Comparison of ENCODE assay signal across 19 mouse cellular contexts in the genomic region with DNA sequence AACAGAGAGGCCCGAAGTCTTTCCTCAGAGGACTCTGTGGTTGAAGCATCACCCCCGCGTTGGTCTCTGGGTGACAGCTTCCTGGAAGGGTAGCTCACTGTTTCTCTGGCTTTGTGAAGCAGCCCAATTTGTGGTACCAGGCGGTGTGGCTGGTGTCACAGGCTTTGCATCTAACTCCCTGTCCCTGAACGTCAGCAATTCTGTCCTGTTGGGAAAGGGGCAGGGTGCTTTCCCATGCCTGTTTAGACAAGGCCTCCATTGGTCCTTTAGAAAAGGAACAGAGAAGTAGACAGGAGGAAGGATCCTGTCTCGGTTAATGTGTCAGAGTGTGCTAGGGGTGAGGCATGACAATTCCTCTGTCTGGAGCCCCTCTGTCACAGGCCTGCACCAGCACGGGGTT. TPM values are rescaled to one million over a fixed set of nuclear protein-coding genes. Genes with fewer than 3 reads are reported as not detected.
DNase-seq lines count a peak whose midpoint lies in the region; ATAC-seq lines count a peak whose summit lies in the region.
"Had no signal": no experiment of that assay in that cellular context is flagged by ENCODE, and none has a peak within 500 bp of the region (broad histone marks: within the 10 kb centered on the region; RNA-seq: fewer than 3 reads in every experiment).

No protein-coding gene starts in this region.

- H3K9ac ChIP-seq in midbrain, embryonic 13.5 days (replicated peaks), result no peak overlapping the region
- H3K9ac ChIP-seq: embryonic facial prominence, embryonic 15.5 days; lung, embryonic 15.5 days; neural tube, embryonic 12.5 days had no signal

- no peak overlapping the region for H3K4me3 ChIP-seq in midbrain, embryonic 13.5 days (replicated peaks)
- H3K4me3 ChIP-seq: embryonic facial prominence, embryonic 15.5 days; forebrain, embryonic 10.5 days; lung, embryonic 15.5 days; neural tube, embryonic 12.5 days had no signal

- H3K27ac ChIP-seq in midbrain, embryonic 13.5 days, result no peak overlapping the region
- H3K27ac ChIP-seq: embryonic facial prominence, embryonic 15.5 days; forebrain, embryonic 10.5 days; lung, embryonic 15.5 days; neural tube, embryonic 12.5 days had no signal

- DNase-seq in lung, postnatal 36 days, result peak; percentile 38
- no peak for DNase-seq in lung, postnatal 25 days (ENCODE audit: low spot score)
- peak; percentile 41 to 52 for DNase-seq in thymus, postnatal 36 days
- no peak for DNase-seq in left cerebral cortex, adult 11 months (ENCODE audit: low spot score)
- no peak for DNase-seq in yolk sac, embryonic 10.5 days (ENCODE audit: low spot score)
- DNase-seq: adrenal gland, postnatal 14 days; cerebellum, adult 2 months; layer of hippocampus, postnatal 36 days; left cerebral cortex, postnatal 4 days; right cerebral cortex, postnatal 14 days had no signal

- peak; percentile 34 for ATAC-seq in activated CD4-positive, CD25-positive, alpha-beta regulatory T cell, adult 4 months
- peak; percentile 32; the same call in 1 of the 2 replicates for ATAC-seq in monocyte, adult 5-6 weeks (replicated peaks; ENCODE audit: insufficient number of reproducible peaks, low FRiP score, low TSS enrichment, poor library complexity, severe bottlenecking)
- no peak for ATAC-seq in midbrain, embryonic 13.5 days
- ATAC-seq: hindbrain, embryonic 16.5 days had no signal

- no peaks in the 10 kb centered on the region for H3K4me1 ChIP-seq in midbrain, embryonic 13.5 days (replicated peaks)
- H3K4me1 ChIP-seq: lung, embryonic 15.5 days; neural tube, embryonic 12.5 days had no signal

- no peaks in the 10 kb centered on the region for H3K36me3 ChIP-seq in midbrain, embryonic 13.5 days
- H3K36me3 ChIP-seq: embryonic facial prominence, embryonic 15.5 days; lung, embryonic 15.5 days; neural tube, embryonic 12.5 days had no signal

- H3K9me3 ChIP-seq in midbrain, embryonic 13.5 days, result no peaks in the 10 kb centered on the region
- H3K9me3 ChIP-seq: embryonic facial prominence, embryonic 15.5 days; forebrain, embryonic 10.5 days; lung, embryonic 15.5 days; neural tube, embryonic 12.5 days had no signal

- H3K4me2 ChIP-seq in midbrain, embryonic 13.5 days (replicated peaks), result no peak overlapping the region
- H3K4me2 ChIP-seq: embryonic facial prominence, embryonic 15.5 days; heart, embryonic 11.5 days; lung, embryonic 15.5 days; neural tube, embryonic 12.5 days had no signal

- no peaks in the 10 kb centered on the region for H3K27me3 ChIP-seq in midbrain, embryonic 13.5 days
- H3K27me3 ChIP-seq: embryonic facial prominence, embryonic 15.5 days; lung, embryonic 15.5 days; neural tube, embryonic 12.5 days had no signal

- 87% methylated on average over 7 of the region's 7 CpGs for WGBS in midbrain, embryonic 13.5 days

RNA-seq across cellular contexts. Expression of a gene that starts 12.3 kb away (rescaled TPM):
- 10 to 100 TPM; 39.5 to 46.5 TPM for polyA plus RNA-seq in activated CD4-positive, CD25-positive, alpha-beta regulatory T cell, adult 4 months (2017; shearing (Covaris generic))
- total RNA-seq in monocyte, adult 5-6 weeks (2017), result 25.7 to 39.4 TPM (median 30.3 TPM) in 3 replicates
- polyA plus RNA-seq in midbrain, embryonic 13.5 days (2015; fragmentation: Nextera tagmentation; extraction: Ambion mirVana), result 4.0 and 4.1 TPM in 2 replicates

RNA-seq across cellular contexts. Expression of a gene that starts 45.3 kb away (rescaled TPM):
- polyA plus RNA-seq in activated CD4-positive, CD25-positive, alpha-beta regulatory T cell, adult 4 months (2017; shearing (Covaris generic)), result under 1 TPM; 0.75 to 0.96 TPM
- 1.1 to 4.4 TPM (median 2.0 TPM) in 3 replicates for total RNA-seq in monocyte, adult 5-6 weeks (2017)
- polyA plus RNA-seq in midbrain, embryonic 13.5 days (2015; fragmentation: Nextera tagmentation; extraction: Ambion mirVana), result 6.2 and 6.4 TPM in 2 replicates

Comparison
In these comparisons a context has a peak if more than half of its experiments do, and no peak if none do; other contexts are left out.
1. DNase-seq: peak in lung, postnatal 36 days (single experiment) and thymus, postnatal 36 days (2 of 2); none in lung, postnatal 25 days (single experiment), left cerebral cortex, adult 11 months (single experiment) and yolk sac, embryonic 10.5 days (single experiment).